Mouse (Mus musculus): ENCODE results near the gene Olfr322. TPM values are rescaled to one million over a fixed set of nuclear protein-coding genes. Genes with fewer than 3 reads are reported as not detected.

Olfr322 gene
- polyA plus RNA-seq, 1 experiment from 2014 or later = not detected

DNA sequence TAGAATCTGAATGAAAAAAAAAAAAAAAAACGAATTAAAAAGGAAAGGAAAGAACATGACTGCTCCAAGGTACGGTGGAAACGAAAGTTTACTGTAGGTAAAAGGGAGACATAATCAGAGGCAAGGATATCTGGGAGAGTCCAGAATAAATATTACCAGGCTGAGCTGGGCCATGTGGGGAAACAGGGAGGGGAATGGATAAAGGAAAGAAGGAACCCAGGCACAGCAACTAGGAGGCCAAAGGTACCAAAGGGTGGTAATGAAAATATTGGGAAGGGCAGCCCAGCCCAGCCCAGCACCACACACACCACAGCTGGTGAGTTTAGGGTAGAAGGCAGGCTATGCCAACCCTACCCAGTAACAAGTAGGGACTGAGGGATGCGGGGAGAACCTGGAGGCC is 23.7 kb upstream of the Olfr322 start:
- Histone ChIP-seq H3K27me3 (ENCODE audit: insufficient read depth, low read length) (peaks cover under 1% of the 10 kb centered on the region; the same call in 1 of the 2 replicates), H3K4me2 (no peak overlapping the region), H3K27ac (ENCODE audit: low read depth) (no peak overlapping the region), H3K4me1 (ENCODE audit: insufficient read depth) (no peaks in the 10 kb centered on the region), H3K4me3 (ENCODE audit: low read depth, low read length) (no peak overlapping the region), H3K9ac (no peak overlapping the region), H3K36me3 (ENCODE audit: insufficient read depth) (no peaks in the 10 kb centered on the region), H3K9me3 (ENCODE audit: low read depth, low read length) (no peaks in the 10 kb centered on the region)
- no peak for DNase-seq
- 60% methylated on average over 4 of the region's 4 CpGs for WGBS
- ATAC-seq (ENCODE audit: insufficient read depth) = no peak
- no peak for TF ChIP-seq CTCF (IDR thresholded peaks at IDR 0.05; ENCODE audit: low read depth)

DNA sequence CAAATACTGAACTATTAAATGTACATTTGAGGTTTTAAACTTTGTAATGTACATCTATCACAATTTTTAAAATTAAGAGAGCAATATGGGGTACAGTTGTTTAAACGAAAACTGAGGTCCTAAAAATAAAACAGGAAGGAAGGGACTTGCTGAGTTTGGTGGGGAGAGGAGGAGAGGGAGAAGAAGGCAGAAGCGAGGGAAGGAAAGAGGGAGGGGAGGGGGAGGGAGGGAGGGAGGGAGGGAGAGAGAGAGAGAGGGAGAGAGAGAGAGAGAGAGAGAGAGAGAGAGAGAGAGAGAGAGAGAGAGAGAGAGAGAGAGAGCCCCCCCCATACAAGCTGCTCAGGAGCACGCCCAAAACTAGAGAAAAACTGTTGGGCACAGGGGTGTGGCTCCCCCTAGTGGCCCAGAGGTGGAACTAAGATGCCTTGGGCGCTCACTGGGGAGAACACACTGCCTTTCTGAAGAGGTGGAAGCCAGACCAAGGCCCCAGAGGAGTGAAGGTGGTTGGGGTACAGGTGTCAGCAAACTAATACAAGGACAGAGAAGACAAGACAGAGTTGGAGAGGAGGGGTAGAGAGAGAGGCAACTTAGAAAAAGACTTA is 22.1 kb upstream of the Olfr322 start:
- DNase-seq (peak; percentile 75), ATAC-seq (ENCODE audit: insufficient read depth) (no peak)

GRCm38 (mm10) chr11:58638176-58638701 is 20.3 kb upstream of the Olfr322 start:
- no peak for DNase-seq
- Histone ChIP-seq H3K4me2 (no peak overlapping the region), H3K4me3 (ENCODE audit: low read depth, low read length) (no peak overlapping the region), H3K27me3 (ENCODE audit: insufficient read depth, low read length) (peaks cover 11% of the 10 kb centered on the region), H3K36me3 (ENCODE audit: insufficient read depth) (no peaks in the 10 kb centered on the region), H3K9me3 (ENCODE audit: low read depth, low read length) (no peaks in the 10 kb centered on the region), H3K4me1 (ENCODE audit: insufficient read depth) (no peaks in the 10 kb centered on the region), H3K27ac (ENCODE audit: low read depth) (no peak overlapping the region), H3K9ac (no peak overlapping the region)
- no peak for TF ChIP-seq CTCF (IDR thresholded peaks at IDR 0.05; ENCODE audit: low read depth)
- 51% methylated on average over 7 of the region's 7 CpGs for WGBS
- ATAC-seq (ENCODE audit: insufficient read depth) = no peak

More for the DNA sequence above, 22.1 kb upstream of the Olfr322 start:
- Histone ChIP-seq H3K9ac (no peak overlapping the region), H3K27ac (ENCODE audit: low read depth) (no peak overlapping the region), H3K4me3 (ENCODE audit: low read depth, low read length) (no peak overlapping the region), H3K36me3 (ENCODE audit: insufficient read depth) (no peaks in the 10 kb centered on the region), H3K4me2 (no peak overlapping the region), H3K9me3 (ENCODE audit: low read depth, low read length) (no peaks in the 10 kb centered on the region), H3K4me1 (ENCODE audit: insufficient read depth) (no peaks in the 10 kb centered on the region), H3K27me3 (ENCODE audit: insufficient read depth, low read length) (peaks cover 11% of the 10 kb centered on the region)
- peak; percentile 82 for TF ChIP-seq CTCF (IDR thresholded peaks at IDR 0.05; ENCODE audit: low read depth)
- 13% methylated on average over 4 of the region's 4 CpGs for WGBS

DNA sequence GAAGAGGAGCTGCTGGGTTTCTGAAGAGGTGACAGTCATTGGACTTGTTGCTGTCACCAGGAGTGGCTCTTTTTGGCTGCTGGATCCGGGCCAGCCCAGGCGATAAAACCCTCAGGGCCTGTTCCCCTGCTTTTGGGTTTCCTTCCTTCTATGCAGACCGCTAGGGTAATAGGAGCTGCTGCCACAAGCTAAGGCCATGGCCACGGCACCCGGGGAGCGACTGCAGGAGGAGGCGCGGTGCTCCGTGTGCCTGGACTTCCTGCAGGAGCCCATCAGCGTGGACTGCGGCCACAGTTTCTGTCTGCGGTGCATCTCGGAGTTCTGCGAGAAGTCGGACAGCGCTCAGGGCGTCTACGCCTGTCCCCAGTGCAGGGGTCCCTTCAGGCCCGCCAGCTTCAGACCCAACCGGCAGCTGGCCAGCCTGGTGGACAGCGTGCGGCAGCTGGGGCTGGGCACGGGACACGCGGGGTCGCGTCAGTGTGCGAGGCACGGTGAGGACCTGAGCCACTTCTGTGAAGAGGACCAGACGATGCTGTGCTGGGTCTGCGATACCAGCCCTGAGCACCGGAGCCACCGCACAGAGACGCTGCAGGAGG is 18.2 kb upstream of the Olfr322 start, which contains the start of gene Trim58:
Trim58 (plus strand) TSS at position 194 of the 596 bp plus-strand sequence.
- Histone ChIP-seq H3K9me3 (ENCODE audit: low read depth, low read length) (no peaks in the 10 kb centered on the region), H3K4me3 (ENCODE audit: low read depth, low read length) (peak within 1 kb of the TSS; percentile 30), H3K4me2 (peak within 1 kb of the TSS; percentile 61), H3K4me1 (ENCODE audit: insufficient read depth) (no peaks in the 10 kb centered on the region), H3K27me3 (ENCODE audit: insufficient read depth, low read length) (peaks cover 11% of the 10 kb centered on the region), H3K36me3 (ENCODE audit: insufficient read depth) (no peaks in the 10 kb centered on the region), H3K9ac (peak within 1 kb of the TSS; percentile 40), H3K27ac (ENCODE audit: low read depth) (peak within 1 kb of the TSS; percentile 50; the same call in 1 of the 2 replicates)
- no peak for TF ChIP-seq CTCF (IDR thresholded peaks at IDR 0.05; ENCODE audit: low read depth)
- peak; percentile 59 for DNase-seq
- ATAC-seq (ENCODE audit: insufficient read depth) = peak; percentile 56; the same call in 1 of the 2 replicates
- 2% methylated on average over 34 of the region's 34 CpGs for WGBS

DNA sequence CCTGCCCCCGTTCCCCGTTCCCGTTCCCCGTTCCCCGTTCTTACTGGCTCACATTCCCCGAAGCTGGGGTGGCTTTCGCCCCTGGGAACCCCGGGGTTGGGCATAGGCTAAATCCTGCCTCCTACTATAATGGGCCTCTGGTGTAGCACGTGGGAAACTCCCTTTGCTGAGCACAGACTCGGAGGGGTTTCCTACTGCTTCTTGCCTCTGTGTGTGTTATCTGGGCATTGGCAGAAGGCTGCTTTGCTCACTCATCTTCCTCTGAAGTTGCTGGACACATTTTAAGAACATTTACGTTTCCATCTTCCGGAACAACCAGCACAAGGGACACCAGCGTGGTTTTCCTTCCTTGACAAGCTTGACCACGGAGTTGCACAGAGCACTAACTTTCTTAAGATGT is 17.5 kb upstream of the Olfr322 start:
- WGBS = 27% methylated on average over 14 of the region's 14 CpGs
- Histone ChIP-seq H3K36me3 (ENCODE audit: insufficient read depth) (no peaks in the 10 kb centered on the region), H3K9ac (no peak overlapping the region; the same call in 1 of the 2 replicates), H3K9me3 (ENCODE audit: low read depth, low read length) (no peaks in the 10 kb centered on the region), H3K4me3 (ENCODE audit: low read depth, low read length) (peak overlapping the region; percentile 30; the same call in 1 of the 2 replicates), H3K27ac (ENCODE audit: low read depth) (no peak overlapping the region; the same call in 1 of the 2 replicates), H3K27me3 (ENCODE audit: insufficient read depth, low read length) (peaks cover 11% of the 10 kb centered on the region), H3K4me2 (peak overlapping the region; percentile 61), H3K4me1 (ENCODE audit: insufficient read depth) (no peaks in the 10 kb centered on the region)
- TF ChIP-seq CTCF (IDR thresholded peaks at IDR 0.05; ENCODE audit: low read depth) = no peak
- ATAC-seq (ENCODE audit: insufficient read depth) (no peak), DNase-seq (no peak)

DNA sequence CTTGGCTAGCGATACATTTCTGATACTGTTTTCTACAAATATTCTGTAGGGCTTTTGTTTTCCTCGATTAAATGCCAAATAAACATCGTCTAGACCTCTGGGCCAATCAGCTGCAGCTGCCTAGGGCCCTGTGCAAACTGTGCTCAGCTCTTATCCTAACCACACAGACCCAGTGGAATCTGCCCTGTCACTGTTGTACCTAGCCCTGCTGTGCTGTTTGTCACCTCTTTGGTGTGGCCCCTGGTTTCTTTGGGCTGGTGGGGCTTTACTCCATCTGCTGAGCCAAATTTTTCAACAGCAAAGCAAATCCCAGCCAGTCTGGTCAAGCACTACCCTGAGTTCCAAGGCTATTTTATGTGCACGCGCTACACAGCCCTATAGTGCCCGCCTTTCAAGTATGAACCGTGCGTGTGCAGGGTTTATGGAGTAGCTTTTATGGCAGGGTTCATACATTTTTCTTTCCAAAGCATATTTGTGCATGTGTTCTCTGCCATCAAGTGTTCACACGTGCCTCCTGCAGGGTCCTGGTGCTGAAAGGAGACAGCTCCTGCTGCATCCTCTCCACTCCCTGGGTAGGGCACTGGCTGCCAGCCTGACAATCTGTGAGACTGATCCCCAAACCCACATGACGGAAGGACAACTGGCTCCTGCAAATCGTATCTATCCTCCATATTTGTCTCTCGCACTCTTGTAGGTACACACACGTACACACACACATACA is 16.8 kb upstream of the Olfr322 start:
- Histone ChIP-seq H3K4me1 (ENCODE audit: insufficient read depth) (no peaks in the 10 kb centered on the region), H3K4me3 (ENCODE audit: low read depth, low read length) (no peak overlapping the region), H3K27me3 (ENCODE audit: insufficient read depth, low read length) (peaks cover 11% of the 10 kb centered on the region), H3K4me2 (0 out of 2 replicates have a peak overlapping the region, but pooled peaks have one; percentile 7), H3K9me3 (ENCODE audit: low read depth, low read length) (no peaks in the 10 kb centered on the region), H3K27ac (ENCODE audit: low read depth) (0 out of 2 replicates have a peak overlapping the region, but pooled peaks have one; percentile 32), H3K9ac (no peak overlapping the region), H3K36me3 (ENCODE audit: insufficient read depth) (no peaks in the 10 kb centered on the region)
- peak; percentile 60; the same call in 1 of the 2 replicates for ATAC-seq (ENCODE audit: insufficient read depth)
- DNase-seq = no peak
- WGBS = 74% methylated on average over 13 of the region's 13 CpGs
- TF ChIP-seq CTCF (IDR thresholded peaks at IDR 0.05; ENCODE audit: low read depth) = no peak

Measured in lung, embryonic 14.5 days (tissue).